Mouse (Mus musculus) lung, embryonic 15.5 days (tissue): ENCODE measurements around the gene Rpl22. TPM values are rescaled to one million over a fixed set of nuclear protein-coding genes. Genes with fewer than 3 reads are reported as not detected.

Source experiments
- ATAC-seq: fragments of 200-750 bp; cut with Nextera tagmentation; 2 replicates; pipeline ENCODE4 v1.8.0; 2017; ENCODE audit warnings: moderate number of reproducible peaks, borderline replicate concordance; ENCODE audit not compliant: low FRiP score, low TSS enrichment; ENCODE audit errors: extremely low read depth
- H3K27ac ChIP-seq: fragments of 300-500 bp; sonication (generic); 2 replicates; pipeline ENCODE4 v1.5.1; 2015; ENCODE audit warnings: moderate library complexity, mild to moderate bottlenecking, inconsistent platforms
- H3K27me3 ChIP-seq: fragments of 300-500 bp; sonication (generic); 2 replicates; pipeline ENCODE4 v1.6.1; 2015; ENCODE audit warnings: inconsistent platforms
- H3K36me3 ChIP-seq: fragments of 300-500 bp; sonication (generic); 2 replicates; pipeline ENCODE4 v1.6.1; 2015; ENCODE audit warnings: inconsistent platforms
- H3K4me1 ChIP-seq: fragments of 300-500 bp; sonication (generic); 2 replicates; pipeline ENCODE4 v1.6.1; 2015; ENCODE audit warnings: inconsistent platforms
- H3K4me2 ChIP-seq: fragments of 300-500 bp; sonication (generic); 2 replicates; pipeline ENCODE4 v1.6.1; 2015; ENCODE audit warnings: inconsistent platforms, mild to moderate bottlenecking, moderate library complexity
- H3K4me3 ChIP-seq: fragments of 300-500 bp; sonication (generic); 2 replicates; pipeline ENCODE4 v1.5.1; 2015; ENCODE audit warnings: mild to moderate bottlenecking, inconsistent platforms
- H3K9ac ChIP-seq: fragments of 300-500 bp; sonication (generic); 2 replicates; pipeline ENCODE4 v1.6.1; 2015; ENCODE audit warnings: inconsistent platforms
- H3K9me3 ChIP-seq: fragments of 300-500 bp; sonication (generic); 2 replicates; pipeline ENCODE4 v1.6.1; 2016; ENCODE audit warnings: inconsistent platforms
- WGBS: fragments of 180-500 bp; shearing (Covaris S2); methylation state at CpG from one replicate; pipeline ENCODE4 v1.1.7; 2015; 5-methylcytosine and 5-hydroxymethylcytosine counted together
- polyA plus RNA-seq: library from polyadenylated mRNA; unstranded; fragments of >200 nt; fragmentation: Nextera tagmentation; extraction: Ambion mirVana; gene quantifications from 2 replicates; pipeline ENCODE4 v1.2.1, GENCODE M21; 2015

Gene Rpl22
- polyA plus RNA-seq, 1 experiment from 2014 or later = 354 TPM

DNA sequence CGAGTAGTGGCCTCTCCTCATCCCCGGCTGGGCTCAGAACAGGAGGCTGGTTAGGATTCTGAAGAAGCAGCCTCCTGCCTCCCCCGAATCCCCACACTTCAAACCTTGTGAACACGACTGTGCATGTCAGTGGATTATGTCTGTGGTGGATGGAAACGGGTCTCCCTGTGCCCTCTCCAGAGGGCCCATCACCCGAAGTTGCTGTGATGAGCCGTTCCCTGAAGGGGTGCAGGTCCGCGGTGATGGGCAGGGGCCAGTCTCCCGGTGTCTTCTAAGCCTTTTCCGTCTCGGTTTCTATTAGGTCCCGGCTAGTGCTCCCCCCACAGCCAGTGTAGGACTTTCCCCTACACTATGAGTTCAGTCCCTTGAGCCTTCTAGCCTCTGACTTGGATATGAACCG is 26.7 kb upstream of the Rpl22 start:
- no peak for ATAC-seq
- WGBS = 80% methylated on average over 14 of the region's 14 CpGs
- peak overlapping the region; percentile 87; the same call in 1 of the 2 replicates for H3K4me3 ChIP-seq
- H3K9me3 ChIP-seq = no peaks in the 10 kb centered on the region
- H3K4me2 ChIP-seq = peak overlapping the region; percentile 86; the same call in 1 of the 2 replicates
- peaks cover under 1% of the 10 kb centered on the region; the same call in 1 of the 2 replicates for H3K27me3 ChIP-seq
- H3K27ac ChIP-seq = no peak overlapping the region
- peaks cover 30% of the 10 kb centered on the region for H3K36me3 ChIP-seq
- no peak overlapping the region for H3K9ac ChIP-seq
- peaks cover 19% of the 10 kb centered on the region for H3K4me1 ChIP-seq

DNA sequence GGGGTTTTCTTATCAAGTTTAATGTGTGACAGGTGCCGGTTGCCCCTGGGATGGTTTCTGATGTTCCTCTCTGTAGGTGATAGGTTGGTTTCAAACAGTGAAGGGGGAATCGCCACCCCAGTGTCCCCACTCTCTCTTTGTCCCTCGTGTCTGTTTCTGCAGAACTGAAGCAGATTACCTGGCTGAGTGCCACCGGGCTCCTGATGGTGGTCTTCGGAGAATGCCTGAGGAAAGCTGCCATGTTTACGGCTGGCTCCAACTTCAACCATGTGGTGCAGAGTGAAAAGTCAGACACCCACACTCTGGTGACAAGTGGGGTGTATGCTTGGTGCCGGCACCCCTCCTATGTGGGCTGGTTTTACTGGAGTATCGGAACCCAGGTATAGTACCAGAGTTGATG is 25.2 kb upstream of the Rpl22 start:
- Histone ChIP-seq H3K4me1 (peaks cover 19% of the 10 kb centered on the region), H3K4me3 (no peak overlapping the region), H3K36me3 (peaks cover 41% of the 10 kb centered on the region), H3K27ac (no peak overlapping the region), H3K9me3 (no peaks in the 10 kb centered on the region), H3K4me2 (no peak overlapping the region), H3K27me3 (no peaks in the 10 kb centered on the region), H3K9ac (no peak overlapping the region)
- ATAC-seq = no peak
- WGBS = 93% methylated on average over 8 of the region's 8 CpGs

DNA sequence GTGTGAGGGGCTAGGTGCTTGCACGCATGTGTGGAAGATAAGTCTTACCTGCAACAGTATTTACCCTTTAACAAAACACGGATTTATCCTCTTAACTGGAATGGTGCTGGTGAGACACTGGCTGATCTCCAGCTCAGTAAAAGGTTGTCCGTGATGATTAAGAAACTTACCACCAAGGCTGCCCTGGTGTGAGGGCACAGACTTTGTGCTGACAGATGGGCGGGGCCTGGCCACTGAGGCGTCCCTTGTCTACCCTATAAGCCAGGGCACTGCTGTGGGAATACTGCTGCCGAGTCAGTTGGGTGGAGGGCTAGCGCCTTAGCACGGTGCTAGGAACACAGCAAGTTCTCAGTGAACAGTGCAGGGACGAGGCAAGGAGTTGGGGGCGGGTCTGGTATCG is 23.5 kb upstream of the Rpl22 start:
- no peaks in the 10 kb centered on the region for H3K27me3 ChIP-seq
- no peak for ATAC-seq
- H3K9me3 ChIP-seq = no peaks in the 10 kb centered on the region
- no peak overlapping the region for H3K4me2 ChIP-seq
- peaks cover 10% of the 10 kb centered on the region for H3K4me1 ChIP-seq
- H3K36me3 ChIP-seq = peaks cover 41% of the 10 kb centered on the region
- no peak overlapping the region for H3K9ac ChIP-seq
- no peak overlapping the region for H3K4me3 ChIP-seq
- no peak overlapping the region for H3K27ac ChIP-seq
- 75% methylated on average over 11 of the region's 11 CpGs for whole genome bisulfite sequencing

DNA sequence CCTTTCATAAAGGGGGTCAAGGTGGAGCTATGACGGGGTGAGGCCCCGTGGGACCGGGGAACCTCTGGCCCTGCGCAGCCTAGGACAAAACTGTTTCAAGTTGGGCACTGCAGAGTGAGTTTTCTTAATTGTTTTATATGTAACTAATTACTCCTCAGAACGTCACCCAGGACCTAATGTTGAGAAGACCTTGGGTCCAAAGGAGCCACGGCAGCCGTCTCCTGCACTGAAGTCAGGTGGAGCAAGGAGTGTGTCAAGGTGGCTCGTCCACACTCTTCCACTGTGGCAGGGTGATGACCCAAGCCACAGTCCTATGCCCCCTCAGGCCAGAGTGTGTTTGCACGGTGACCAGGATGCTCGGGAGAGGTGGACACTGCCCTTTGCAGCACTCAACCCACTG is 22.4 kb upstream of the Rpl22 start:
- H3K9ac ChIP-seq = no peak overlapping the region
- no peak overlapping the region for H3K27ac ChIP-seq
- H3K27me3 ChIP-seq = no peaks in the 10 kb centered on the region
- H3K36me3 ChIP-seq = peaks cover 41% of the 10 kb centered on the region
- H3K9me3 ChIP-seq = no peaks in the 10 kb centered on the region
- H3K4me2 ChIP-seq = no peak overlapping the region
- WGBS = 88% methylated on average over 10 of the region's 10 CpGs
- no peak overlapping the region for H3K4me3 ChIP-seq
- H3K4me1 ChIP-seq = peaks cover 5% of the 10 kb centered on the region
- no peak for ATAC-seq

DNA sequence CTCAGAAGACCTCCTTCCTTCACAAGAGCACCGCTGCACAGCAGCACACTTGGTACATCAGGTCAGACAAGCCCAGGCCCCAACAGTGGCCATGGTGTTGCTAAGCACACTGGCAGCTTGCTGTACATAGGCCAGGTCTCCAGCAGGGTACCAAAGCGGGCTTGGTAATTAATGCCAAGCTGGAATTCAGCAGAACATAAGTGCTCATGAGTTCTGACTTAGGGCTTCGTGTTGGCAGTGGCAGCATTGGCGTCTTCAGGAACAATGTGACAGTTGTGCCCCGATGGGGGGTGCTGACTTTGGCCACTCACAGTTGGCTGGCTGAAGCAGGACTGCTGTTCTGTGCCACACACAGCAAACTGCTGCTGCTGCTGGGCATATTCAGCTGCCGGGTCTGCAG is 20.9 kb upstream of the Rpl22 start:
- Histone ChIP-seq H3K27ac (no peak overlapping the region), H3K4me3 (no peak overlapping the region), H3K36me3 (peaks cover 45% of the 10 kb centered on the region), H3K4me1 (no peaks in the 10 kb centered on the region), H3K9ac (no peak overlapping the region), H3K27me3 (no peaks in the 10 kb centered on the region), H3K9me3 (no peaks in the 10 kb centered on the region), H3K4me2 (no peak overlapping the region)
- 88% methylated on average over 6 of the region's 6 CpGs for WGBS
- ATAC-seq = no peak

DNA sequence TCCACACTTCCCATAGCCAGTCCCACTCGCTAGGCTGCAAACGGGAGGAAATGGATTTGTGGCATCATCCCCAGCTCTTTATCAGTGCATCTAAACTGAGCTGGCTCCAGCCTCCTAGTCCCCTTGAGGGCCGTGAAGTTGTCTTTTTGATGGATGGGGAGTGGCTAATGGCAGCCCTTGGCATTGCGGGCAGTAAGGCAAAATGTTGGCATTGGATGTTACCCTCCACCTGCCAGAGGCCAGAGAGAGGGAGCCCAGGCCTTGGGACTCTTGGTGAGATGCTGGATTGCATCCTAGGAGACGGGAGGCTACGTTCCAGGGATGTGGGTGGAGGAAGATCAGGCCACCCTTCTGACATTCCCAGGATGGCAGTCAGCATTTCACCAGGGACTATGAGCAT is 19.6 kb upstream of the Rpl22 start:
- H3K4me2 ChIP-seq = no peak overlapping the region
- ATAC-seq = no peak
- H3K27ac ChIP-seq = no peak overlapping the region
- peaks cover 36% of the 10 kb centered on the region for H3K36me3 ChIP-seq
- no peaks in the 10 kb centered on the region for H3K9me3 ChIP-seq
- H3K9ac ChIP-seq = no peak overlapping the region
- no peaks in the 10 kb centered on the region for H3K4me1 ChIP-seq
- WGBS = 59% methylated on average over 6 of the region's 6 CpGs
- H3K27me3 ChIP-seq = peaks cover 5% of the 10 kb centered on the region
- no peak overlapping the region for H3K4me3 ChIP-seq

DNA sequence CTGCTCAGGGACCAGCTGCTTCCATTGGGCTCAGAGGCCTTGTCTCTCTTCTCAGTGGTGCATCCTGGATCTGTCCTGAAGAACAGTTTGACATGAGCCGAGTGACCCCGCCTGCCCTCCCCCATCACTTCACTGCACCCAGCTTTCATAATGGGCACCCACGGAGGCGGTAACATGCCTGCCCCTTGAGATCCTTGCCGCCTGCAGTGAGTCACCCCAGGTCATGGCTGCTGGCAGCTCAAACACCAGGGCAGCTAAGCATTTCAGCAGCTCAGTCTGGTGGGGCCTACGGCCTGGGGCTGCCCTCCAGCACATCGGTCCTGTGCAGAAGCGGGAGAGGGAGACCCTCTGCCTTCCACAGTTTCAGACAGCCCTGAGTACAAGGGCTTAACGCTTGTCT is 18.0 kb upstream of the Rpl22 start:
- H3K36me3 ChIP-seq = peaks cover 26% of the 10 kb centered on the region
- H3K27me3 ChIP-seq = peaks cover 21% of the 10 kb centered on the region
- no peaks in the 10 kb centered on the region for H3K9me3 ChIP-seq
- no peak overlapping the region for H3K4me3 ChIP-seq
- H3K4me1 ChIP-seq = peaks cover 3% of the 10 kb centered on the region; the same call in 1 of the 2 replicates
- no peak overlapping the region for H3K9ac ChIP-seq
- no peak for ATAC-seq
- H3K4me2 ChIP-seq = no peak overlapping the region
- H3K27ac ChIP-seq = no peak overlapping the region
- WGBS = 80% methylated on average over 9 of the region's 9 CpGs

DNA sequence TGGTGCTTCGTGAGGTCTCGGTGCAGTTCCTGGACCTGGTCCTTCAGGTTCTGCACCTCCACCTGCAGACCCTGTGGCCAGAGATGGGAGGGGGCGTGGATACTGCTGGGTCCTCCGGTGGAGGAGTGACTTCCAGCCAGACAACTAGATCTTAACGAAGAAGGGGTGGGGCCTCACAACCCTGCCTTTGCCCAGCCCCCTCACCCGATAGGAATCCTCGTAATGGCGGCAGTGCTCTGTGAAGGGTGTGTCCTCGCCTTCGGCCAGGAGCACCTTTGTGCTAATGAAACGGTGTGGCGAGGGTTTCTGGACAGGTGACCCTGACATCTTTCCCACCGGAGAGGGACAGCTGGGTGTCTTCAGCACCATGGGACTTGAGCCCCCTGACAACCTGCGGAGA is 13.4 kb upstream of the Rpl22 start:
- Histone ChIP-seq H3K4me2 (peak overlapping the region; percentile 54), H3K27ac (no peak overlapping the region), H3K27me3 (peaks cover 67% of the 10 kb centered on the region), H3K4me1 (peaks cover 20% of the 10 kb centered on the region), H3K36me3 (peaks cover 4% of the 10 kb centered on the region; the same call in 1 of the 2 replicates), H3K9me3 (no peaks in the 10 kb centered on the region), H3K4me3 (0 out of 2 replicates have a peak overlapping the region, but pooled peaks have one; percentile 24), H3K9ac (no peak overlapping the region)
- no peak for ATAC-seq
- 3% methylated on average over 14 of the region's 14 CpGs for WGBS

DNA sequence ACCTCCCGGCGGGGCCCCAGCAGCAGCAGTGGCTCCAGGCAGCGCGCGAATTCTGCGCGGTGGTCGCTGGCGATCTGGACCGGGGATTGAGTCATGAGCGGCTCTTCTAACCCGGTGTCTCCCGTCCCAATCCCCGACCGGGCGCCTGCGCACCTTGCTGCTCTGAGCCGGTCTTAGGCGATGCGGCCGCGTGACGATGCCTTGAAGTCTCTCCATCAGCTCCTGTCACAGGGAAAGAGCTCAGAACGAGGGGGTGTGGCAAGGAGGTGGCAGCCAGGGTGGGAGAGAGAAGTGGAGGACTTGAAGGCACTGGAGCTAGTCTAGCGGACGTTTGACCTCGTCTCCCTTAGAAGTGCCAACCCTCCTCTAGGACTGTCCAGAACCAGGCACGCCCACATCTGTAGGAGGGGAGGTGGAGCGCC is 12.3 kb upstream of the Rpl22 start:
- under 1% methylated on average over 29 of the region's 29 CpGs for WGBS
- peak overlapping the region; percentile 54 for H3K4me2 ChIP-seq
- H3K9me3 ChIP-seq = no peaks in the 10 kb centered on the region
- ATAC-seq = no peak
- H3K36me3 ChIP-seq = peaks cover 4% of the 10 kb centered on the region; the same call in 1 of the 2 replicates
- H3K4me3 ChIP-seq = peak overlapping the region; percentile 24
- peaks cover 20% of the 10 kb centered on the region for H3K4me1 ChIP-seq
- H3K27me3 ChIP-seq = peaks cover 77% of the 10 kb centered on the region
- no peak overlapping the region for H3K27ac ChIP-seq
- no peak overlapping the region for H3K9ac ChIP-seq

DNA sequence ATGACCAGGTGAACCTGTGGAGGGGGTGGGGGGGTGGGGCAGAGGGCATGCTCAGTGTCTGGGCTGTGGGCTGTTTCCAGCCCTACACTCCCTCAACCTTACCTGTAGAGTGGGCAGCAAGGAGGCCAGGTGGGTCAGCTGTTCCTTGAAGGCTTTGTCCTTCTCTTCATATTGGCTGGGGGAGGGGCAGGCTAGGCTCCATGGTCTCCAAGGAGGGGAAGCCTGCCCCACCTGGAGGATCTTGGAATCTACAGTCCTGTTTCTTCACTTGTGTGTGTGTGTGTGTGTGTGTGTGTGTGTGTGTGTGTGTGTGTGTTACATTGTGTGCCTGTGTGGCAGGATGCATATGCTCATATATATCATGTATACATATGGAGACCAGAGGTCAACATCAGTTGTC is 11.6 kb upstream of the Rpl22 start:
- Histone ChIP-seq H3K4me2 (no peak overlapping the region; the same call in 1 of the 2 replicates), H3K9ac (no peak overlapping the region), H3K4me1 (peaks cover 22% of the 10 kb centered on the region), H3K4me3 (no peak overlapping the region), H3K27ac (no peak overlapping the region), H3K27me3 (peaks cover 81% of the 10 kb centered on the region), H3K9me3 (no peaks in the 10 kb centered on the region), H3K36me3 (no peaks in the 10 kb centered on the region)
- no peak for ATAC-seq

DNA sequence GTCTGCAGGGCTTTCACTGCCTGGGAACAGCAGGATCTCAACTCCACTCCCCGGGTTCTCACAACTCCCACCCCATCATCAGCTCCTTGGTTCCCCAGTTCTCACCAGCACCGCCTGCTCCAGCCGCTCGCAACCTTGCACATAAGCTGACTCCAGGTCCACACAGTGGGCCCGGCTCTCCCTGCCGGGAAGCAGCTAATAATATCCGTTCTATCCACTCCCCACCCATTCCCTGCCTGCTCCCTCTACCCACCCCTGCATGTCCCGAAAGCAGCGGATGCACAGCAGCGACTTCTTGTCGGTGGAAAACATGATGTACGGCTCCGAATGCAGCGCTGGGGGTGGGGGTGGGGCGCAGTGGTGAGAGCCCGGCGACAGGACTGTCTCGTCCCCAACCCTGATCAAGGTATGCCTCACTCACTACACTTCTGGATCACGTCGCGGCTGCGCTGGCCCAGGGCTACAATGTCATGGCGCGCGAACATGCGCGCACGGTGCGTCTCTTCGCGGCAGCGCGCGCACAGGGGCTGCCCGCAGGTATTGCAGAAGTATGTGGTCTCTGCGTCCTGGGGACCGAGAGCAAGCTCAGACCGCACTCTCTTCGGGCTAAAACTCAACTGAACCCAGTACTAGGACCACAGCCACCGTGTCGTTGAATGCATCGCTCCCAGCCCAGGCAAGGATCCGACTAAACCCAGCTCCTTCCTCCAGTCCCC is 9.9 kb upstream of the Rpl22 start:
- Histone ChIP-seq H3K36me3 (no peaks in the 10 kb centered on the region), H3K9me3 (no peaks in the 10 kb centered on the region), H3K27me3 (peaks cover 80% of the 10 kb centered on the region), H3K9ac (no peak overlapping the region), H3K4me2 (peak overlapping the region; percentile 48), H3K4me3 (peak overlapping the region; percentile 22), H3K4me1 (peaks cover 22% of the 10 kb centered on the region), H3K27ac (no peak overlapping the region)
- under 1% methylated on average over 43 of the region's 43 CpGs for WGBS
- ATAC-seq = no peak

DNA sequence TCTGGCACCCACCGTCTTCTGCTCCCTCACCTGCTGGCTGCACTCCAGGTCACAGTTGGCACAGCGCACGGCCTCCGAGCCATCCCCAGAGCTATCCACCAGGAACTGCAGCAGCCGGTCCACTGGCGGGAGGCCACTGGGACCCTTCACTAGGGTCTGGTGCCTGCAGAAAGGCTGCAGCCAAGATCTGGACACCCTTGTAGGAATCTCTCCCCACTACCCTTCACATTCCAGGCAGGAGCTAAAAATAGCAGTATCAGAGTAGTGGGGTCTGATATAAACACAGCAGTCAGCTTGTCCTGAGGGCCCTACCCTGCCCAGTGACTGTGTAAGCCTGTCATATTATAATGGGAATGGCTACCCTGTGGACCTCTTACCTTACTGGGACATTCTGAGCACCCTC is 7.9 kb upstream of the Rpl22 start:
- Histone ChIP-seq H3K4me1 (peaks cover 18% of the 10 kb centered on the region), H3K4me2 (no peak overlapping the region)
- 53% methylated on average over 6 of the region's 6 CpGs for WGBS

More for the DNA sequence above, 7.9 kb upstream of the Rpl22 start:
- H3K27me3 ChIP-seq = peaks cover 60% of the 10 kb centered on the region
- no peaks in the 10 kb centered on the region for H3K9me3 ChIP-seq
- no peak for ATAC-seq
- no peak overlapping the region for H3K4me3 ChIP-seq
- H3K9ac ChIP-seq = no peak overlapping the region
- no peak overlapping the region for H3K27ac ChIP-seq
- H3K36me3 ChIP-seq = no peaks in the 10 kb centered on the region
